Mouse (Mus musculus): Measurements from ENCODE around the gene Trabd2b.

Gene Trabd2b

DNA sequence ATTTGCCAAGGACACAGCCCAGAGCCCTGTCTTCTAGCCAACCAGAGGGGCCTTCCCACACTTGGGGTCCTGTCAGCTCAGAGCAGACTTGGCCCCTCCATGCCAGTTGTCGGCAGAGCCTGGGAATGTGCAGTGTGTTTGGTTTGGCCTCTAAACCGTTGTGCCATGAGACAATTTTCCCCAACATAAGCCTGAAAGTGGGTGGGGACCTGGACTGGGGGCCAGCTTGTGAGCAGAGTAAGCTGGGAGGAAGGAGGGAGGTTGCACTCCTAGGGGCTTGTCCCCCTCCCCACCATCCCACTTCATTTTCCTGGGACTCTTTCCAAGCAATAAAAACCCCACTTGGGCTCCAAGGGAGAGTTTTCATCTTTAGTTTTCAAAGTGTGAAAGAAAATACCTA, 201.3 kb downstream of the Trabd2b start:
- no peak for DNase-seq

DNA sequence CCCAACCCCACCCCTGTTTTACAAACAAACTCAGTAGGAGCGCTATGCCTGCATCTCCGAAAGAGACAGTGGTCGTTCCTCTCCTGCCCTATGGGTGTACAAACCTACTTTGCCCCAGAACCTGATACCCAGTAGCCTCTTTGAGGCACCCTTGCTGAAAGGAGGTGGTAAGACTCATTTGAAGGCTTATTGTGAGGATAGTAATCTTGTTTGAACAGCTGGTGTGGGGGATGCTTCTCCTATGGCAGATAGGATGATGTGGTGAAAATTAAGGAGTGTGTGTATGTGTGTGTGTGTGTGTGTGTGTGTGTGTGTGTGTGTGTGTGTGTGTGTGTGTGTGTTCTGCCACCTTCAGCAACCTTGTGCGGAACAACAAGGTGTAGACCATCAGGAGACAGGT, 202.8 kb downstream of the Trabd2b start:
- no peak for DNase-seq

DNA sequence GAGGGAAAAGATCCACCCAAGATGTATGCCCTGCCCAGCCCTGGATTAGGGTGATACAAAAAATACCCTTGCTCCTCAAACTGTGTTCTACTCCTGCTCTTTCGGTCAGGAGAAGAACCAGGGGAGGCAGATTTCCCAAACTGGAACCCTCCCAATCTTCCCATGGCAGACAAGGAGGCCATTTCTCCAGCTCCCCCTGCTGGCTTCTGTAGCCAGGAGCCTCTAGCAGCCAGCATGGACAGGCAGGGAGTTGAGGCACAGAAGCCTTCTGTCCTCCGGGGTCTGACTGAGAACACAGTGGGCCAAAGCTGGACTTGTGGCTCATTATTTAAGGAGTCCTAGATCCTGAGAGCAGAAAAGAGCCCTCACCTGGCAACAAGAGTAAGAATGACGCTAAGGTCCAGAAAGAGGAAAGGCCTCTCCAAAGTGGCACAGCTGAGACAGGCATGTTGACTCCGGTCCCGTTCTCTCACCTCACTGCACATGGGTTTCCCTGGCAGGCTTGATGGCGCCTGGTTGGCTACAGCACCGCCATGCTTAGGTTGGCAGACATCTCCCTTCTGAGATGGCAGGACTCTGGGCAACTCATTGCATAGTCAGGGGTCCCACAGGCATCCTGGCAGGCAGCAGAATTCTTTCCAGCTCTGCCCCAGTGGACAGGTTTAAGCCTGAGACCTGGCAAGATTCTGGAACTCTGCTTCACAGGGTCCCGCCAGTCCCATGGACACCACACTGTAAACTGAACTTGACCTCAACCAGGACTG, 204.8 kb downstream of the Trabd2b start:
- DNase-seq: peak; percentile 81 to 88

DNA sequence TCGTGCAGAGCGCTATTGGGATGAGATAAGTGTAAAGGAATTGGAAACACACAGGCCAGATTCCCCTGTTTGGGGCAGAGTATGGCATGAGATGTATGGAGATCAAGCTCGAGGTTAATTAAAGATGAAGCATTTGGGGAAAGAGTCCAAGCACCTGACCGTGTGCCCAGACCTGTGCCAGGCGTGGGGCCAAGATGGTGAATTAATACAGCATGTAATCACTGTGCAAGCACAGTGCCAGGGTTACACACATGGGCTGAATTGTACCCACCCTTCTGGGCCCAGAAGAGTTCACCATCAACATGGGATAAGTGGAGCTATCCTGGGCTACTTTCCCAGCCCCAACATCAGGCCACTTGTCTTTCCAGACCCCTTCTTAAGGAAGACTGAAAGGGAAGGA, 205.5 kb downstream of the Trabd2b start:
- peak; percentile 82 to 92 for DNase-seq

DNA sequence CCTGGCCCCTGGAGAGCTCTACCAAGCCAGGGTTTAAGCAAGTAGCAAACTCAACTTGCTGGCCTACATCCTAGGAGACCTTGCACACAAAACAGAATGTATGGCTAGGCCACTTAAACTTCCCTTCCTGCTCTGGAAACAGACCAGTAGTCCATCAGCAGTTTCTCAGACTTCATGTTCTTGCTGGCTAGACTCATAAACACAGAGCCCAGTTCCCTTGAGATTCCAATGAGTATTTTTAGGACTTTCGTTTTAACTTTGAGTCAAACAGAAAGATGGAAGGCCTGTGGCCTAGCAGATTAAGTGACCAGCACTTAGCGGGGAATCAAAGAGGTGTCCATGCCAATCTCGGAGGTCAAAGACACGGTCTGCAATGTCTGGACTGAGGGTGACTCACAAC, 206.3 kb downstream of the Trabd2b start:
- no peak for DNase-seq

DNA sequence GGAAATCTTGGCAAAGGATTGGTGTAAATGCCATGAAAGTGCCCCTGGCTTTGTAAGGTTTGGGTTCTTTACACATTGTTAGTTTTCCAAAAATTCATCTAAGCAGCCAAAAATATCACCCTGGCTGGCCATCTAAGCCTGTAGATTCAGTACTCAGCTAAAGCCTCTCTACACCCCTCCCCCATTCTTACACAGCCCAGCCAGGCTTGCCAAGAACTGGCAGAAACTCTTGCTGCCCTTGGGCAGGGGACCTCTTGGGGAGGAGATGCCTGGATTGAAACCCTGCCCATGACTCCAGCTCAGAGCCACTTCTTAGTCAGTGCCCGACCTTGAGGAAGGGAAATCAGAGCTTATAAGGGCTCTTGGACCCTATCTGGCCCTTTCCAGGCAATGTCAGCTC, 207.6 kb downstream of the Trabd2b start:
- DNase-seq: peak; percentile 37 to 56

DNA sequence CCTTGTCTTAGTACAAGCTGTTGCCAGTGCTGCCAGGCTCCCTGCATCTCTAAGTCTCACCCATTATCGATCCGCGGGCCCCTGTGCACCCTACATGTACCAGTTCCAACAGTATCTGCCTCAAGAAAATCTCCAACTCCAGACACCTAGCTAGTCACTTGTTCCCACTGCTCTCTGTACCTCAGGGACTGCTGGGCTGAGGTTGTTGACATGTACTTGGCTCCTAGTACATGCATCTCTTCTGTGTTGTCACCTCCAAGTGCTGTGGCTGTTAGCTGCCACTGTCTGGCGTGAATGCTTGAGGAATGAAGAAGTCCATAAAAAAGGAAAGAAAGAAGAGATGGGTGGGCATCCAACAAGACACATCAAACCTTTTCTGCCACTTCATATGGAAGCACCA, 209.2 kb downstream of the Trabd2b start:
- DNase-seq: no peak

DNA sequence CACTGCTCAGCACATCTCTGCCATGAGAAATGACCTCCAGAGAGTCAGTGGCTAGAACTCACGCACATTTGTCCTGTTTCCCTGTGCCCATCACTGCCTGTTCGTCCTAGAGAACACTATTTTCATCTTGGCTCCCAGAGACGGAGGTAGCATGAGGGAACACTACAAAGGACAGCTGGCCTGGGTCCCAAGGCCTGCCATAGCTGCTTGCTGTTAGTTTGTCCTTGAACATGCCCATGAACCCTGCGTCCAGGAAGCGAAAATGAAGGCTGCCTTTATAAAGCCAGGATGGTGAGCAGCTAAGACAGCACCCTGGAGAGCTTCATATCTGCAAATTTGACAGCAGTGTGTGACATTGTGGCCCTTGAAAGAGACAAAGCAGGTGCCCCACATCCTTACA, 216.4 kb downstream of the Trabd2b start:
- DNase-seq: no peak

DNA sequence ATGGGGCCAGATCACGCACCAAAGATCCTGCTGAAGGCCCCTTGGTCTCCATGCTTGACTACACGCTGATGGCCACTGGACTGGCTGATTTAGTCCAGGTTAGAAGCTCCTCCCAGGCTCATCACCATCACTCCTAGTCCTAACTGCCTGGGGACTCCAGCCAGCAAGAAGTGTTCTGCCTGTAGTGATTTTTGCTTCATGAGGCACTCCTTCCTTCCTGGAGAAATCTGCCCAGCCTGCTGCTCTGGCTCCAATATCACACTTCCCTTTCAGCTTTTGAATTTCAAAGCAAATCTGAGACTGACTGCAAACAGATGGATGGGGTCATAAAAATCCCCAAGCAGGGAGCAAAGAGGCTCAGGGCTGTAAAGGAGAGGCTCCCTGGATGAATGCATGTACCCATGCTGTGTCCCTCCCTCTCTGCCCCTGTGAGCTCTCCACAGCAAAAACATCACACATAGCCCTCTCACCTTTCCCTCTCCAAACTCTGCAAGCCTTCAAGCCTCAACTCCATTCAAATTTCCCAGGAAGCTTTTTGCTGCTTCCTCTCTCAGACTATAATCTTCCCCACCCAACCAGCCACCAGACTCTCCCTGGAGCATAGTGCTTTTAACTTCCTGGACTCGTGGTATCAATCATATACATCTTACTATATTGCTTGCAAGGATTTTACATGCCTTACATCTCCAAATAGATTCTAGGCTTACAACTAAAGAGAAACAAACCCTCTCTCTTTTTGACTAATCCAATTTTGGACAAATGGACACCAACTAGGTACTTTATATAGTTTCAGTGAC, 217.8 kb downstream of the Trabd2b start:
- no peak for DNase-seq

DNA sequence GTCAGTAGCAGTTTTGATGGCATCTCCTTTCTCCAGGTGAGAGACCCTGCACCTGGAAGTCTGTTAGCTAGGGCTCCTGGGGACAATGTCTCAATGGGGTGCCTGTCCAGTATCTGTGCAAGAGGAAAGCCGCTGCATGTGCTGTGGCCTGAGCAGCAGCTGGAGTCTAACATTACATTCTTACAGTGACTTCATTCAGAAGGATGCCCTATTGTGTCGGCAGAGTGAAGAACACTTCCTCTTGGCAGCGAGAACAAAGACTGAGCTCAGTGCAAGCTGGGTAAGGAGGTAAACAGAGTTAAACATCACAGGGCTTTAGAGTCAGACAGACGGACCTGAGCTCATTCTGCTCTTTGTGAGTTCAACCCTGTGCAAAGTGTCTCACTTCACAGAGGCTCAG, 218.8 kb downstream of the Trabd2b start:
- no peak for DNase-seq

DNA sequence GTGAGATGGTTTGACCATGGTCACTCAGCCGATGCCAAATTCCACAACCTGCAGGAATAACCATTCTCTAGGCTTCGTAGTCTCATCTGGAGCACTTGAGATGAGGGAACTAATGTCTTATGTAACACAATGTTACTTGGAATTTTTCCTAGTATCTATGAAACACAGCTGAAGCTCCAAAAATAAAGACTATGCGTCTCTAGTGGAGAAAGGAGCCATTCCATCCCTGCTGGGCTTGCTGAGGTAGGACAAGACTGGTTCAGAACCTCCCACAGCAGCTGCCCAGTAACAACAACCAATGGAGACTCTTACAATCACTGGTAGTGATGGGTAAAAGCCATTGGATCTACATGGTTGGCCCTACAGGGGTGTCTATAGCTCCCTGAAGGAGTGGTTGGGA, 219.4 kb downstream of the Trabd2b start:
- DNase-seq: no peak

DNA sequence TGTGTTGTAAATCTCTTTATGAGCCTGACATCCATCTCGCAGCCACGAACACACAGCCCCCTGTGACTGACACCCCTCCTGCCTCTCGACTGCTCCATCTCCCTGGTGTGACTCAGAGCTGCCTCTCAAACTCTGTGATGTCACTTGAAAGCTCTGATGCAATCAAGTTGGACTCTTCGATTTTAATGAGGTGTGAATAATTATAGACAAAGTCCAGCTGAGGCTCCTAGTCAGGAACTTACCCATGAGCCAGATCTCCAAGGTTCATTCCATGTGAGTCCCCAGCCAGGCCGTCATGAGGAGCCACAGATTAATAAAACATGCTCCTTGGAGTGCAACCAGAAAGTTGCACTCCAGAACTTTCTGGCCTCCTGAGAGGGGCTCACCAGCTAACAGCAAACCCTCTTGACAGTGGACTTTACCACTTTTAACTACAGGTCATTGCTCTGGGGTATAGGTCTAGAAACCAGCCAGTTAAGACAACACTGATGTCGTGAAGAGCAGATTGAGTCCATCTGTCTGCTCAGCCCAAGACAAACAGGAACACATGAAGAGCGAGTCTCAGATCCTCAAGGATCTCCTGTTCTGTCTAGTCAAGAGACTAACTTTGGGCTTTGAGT, 221.3 kb downstream of the Trabd2b start:
- DNase-seq: no peak

DNA sequence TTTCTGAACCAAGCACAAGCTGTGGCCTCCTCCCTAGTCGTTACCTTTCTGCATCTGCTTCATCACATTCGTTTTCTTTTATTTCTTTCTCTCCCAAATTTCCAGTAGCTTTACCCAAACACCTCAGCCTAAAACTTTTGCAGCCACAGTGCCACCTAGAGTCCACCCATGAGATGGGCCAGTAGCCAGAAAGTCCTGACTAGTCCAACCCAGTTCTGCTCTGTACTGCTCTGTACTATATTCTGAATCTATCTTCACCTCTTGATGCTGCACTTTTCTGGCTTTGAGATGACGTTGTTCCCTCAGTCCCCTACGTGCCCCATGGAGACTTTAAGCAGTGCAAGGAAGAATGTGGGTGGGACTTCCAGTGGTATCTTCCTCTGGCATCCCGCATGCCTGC, 229.4 kb downstream of the Trabd2b start:
- DNase-seq: peak; percentile 82 to 87

DNA sequence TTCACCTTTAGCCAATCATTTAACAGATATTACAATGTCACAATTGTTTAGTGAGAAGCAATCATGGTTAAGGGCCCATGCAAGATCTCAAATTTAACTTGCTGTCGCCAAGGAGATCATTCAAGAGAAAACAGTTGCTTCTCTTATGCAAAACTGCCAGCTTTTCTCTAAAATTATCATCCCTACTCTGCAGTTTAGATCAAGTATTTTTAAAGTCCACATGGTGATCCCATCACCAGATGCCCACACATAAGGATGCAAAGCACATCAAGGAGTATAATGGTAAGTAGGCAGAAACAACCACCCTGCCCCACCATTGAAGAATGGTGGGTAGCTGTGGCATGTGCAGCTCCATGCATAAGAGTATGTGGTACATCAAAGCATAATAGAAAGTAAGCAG, 229.8 kb downstream of the Trabd2b start:
- no peak for DNase-seq

DNA sequence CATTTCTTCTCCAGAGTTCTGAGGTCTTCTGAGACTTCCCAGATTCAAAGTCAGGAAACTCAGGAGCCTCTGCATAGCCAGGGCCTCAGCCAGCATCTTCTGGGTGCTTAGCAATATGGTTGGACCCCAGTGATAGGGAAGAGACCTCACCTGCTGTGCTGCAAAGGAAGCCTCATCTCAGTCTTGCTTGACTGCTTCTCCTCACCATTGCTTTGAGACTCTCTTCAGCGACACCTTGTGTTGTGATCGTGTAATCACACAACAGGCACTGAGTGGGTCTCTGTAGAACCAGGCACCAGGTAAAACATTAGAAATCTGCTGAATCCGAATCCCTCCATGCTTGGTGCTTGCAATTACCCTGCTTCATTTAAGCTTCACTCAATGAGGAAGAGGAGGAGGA, 230.6 kb downstream of the Trabd2b start:
- peak; percentile 50 to 51 for DNase-seq

DNA sequence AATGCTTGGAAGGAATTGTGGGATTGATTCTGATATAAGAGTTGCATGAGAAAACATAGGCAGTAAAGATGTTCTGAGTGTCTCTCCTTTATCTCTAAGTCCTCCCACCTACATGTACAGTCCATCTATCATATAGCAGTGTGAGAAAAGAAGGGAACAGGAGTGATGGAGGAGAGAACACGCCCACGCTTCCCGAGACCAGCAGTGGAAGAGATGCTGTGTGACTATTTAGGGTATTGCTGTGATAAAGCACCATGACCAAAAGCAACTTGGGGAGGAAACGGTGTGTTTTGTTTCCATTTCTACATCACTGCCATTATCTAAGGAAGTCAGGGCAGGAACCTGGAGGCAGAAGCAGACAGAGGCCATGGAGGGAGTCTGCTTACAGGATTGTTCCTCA, 235.9 kb downstream of the Trabd2b start:
- no peak for DNase-seq

DNA sequence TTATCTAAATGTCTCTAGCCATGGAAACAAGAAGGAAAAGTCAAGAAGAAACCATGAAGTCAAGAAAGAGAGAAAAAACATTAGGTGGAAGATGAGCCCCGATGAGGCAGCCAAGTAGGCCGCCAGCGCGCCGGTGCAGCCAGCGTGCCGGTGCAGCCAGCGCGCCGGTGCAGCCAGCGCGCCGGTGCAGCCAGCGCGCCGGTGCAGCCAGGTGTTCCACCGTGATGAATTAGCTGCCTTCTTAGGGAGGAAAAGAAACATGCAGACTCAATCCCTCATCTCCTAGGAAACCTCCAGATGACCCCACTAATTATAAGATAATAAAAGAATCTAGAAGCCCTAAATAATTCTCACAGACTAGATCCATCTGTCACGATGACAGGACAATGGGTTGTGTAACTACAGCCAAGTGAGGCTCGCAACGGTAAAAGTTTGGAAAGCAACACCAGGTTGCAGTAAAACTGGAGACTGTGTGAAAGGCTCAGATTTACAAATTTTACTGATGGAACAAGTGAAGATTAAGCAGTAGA, 237.2 kb downstream of the Trabd2b start:
- no peak for DNase-seq

DNA sequence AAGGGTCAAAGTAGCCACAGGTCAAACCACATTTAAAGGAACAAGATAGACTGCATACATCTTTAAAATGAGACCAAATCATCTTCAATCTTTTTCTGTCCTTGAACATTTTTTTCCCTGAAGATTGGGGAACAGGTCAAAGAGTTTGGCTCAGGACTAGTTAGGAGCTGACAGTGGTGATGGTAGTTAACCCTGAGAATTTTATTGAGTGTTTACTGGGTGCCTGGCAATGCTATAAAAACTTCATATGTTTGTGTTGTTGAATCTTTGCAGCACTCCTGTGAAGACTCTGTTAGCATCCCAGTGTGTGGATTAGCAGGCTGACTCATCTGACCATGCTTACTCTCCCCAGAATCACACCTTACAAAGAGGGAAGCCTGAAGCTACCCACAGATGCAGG, 238.8 kb downstream of the Trabd2b start:
- DNase-seq: no peak

DNA sequence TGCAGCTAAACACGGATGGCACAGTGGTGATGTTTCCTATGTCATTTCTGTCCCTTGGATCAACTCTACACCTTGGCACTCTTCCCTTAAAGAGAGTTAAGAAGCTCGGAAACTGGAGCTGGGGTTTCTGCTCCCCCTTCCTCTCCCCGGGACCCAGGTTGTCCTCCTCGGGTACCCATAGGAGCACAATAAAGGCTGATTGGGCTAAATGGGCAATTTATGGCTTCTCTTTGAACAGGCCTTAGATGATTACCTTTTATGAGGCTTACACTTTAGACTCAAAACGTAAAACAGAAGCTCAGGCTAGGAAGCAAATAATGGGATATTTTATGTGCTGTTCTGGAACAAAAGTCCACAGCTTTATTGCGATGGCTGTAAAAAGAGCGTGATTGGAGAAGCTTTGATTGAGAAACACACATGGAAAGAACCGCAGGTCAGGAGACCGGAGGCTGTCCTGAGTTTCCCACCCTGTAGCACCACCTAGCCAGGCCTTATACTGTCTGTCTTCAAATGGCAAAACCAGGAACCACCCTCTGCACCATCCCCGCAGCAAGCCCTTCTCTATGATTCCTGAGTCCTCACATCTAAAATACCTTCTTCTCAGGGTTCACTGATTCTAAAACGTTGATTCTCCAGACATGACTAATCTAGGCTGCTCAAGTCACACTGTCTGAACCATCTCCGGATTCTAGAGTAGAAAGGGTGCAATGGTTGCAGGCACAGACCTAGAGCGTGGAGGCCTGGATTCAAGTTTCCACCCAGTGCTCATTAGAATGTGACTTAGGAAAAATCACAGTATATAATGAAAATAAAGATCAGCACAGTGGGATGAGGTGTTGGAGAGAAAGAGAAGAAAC, 240.5 kb downstream of the Trabd2b start:
- no peak for DNase-seq

DNA sequence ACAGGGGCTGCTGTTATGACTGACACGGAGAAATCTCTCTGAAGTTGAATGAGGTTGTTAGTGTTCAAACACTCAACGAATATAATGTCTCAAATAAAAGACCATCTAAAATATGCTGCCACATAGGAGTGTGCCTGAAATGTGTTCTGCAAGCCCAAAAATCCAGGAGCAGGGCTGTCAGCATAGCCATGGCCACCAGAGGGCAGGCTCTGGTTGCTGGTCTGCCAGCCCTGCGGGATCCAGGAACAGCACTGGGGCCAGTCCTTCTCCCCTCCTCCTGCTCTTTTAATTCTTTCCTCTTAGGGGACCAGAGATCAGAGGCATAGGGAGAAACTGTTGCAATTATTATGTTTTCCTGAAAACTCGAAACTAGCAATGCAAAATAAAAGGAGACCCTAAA, 241.2 kb downstream of the Trabd2b start:
- DNase-seq: peak; percentile 90 to 92

DNA sequence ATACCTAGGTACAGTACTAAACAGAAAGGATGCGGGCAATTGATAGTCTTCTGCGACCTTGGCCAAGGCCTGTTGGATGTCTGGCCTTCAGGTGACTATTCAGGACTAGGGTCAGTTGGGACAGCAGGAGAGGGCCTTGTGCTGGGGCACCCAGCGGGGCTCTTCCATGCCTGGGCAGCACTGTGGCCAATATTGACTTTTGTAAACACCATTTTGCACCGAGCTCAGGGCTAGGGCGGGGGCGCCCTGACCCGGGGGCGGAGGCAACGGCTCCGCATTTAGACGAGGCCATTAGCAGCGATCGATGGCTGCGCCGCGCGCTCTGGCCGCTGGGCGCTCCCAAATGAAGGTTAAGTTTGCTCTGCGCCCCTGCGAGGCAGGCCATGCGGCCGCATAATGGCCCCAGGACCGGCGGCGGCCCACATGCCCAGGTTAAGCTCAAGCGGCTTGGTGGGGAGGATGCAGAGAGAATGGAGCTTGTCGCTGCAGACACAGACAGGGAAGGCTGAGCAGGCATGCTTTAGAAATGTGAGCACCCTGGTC, 242.1 kb downstream of the Trabd2b start:
- DNase-seq: no peak

DNA sequence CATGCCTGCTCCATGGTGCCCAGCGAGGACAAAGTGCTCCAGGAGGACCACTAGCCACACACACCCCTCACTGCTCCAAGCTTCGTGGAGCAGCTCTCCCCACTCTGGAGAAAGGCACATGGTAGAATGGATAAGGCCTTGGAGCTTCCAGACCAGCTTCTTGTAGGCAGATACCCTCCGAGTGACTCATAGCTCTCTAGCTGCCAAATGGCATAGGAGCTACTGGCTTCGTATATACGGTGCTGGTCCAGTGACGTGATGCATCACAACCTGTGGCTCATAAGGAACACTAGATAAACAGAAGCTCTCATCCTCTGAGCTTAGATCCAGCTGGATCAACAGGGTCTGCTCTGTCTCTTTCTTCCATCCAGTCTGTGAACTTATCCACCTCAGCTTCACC, 244.0 kb downstream of the Trabd2b start:
- no peak for DNase-seq
